Mouse (Mus musculus) lung, adult 18-20 months (tissue): ENCODE measurements at regions not wholly inside any gene's neighbourhood (a gene's known extent, or its start where the extent isn't known, plus 50 kb on each side); places are given as distances from the start of the nearest gene placed in this dataset.

ENCODE experiments used
- DNase-seq, 2 experiments: peaks; one replicate each; pipeline ENCODE4 v3.0.0; 2022; ENCODE audit warnings: mixed read lengths in 2 of 2

GRCm38 (mm10) chr1:177568056-177568816 lies 126.1 kb downstream of the Zbtb18 start:
- DNase-seq: no peak

DNA sequence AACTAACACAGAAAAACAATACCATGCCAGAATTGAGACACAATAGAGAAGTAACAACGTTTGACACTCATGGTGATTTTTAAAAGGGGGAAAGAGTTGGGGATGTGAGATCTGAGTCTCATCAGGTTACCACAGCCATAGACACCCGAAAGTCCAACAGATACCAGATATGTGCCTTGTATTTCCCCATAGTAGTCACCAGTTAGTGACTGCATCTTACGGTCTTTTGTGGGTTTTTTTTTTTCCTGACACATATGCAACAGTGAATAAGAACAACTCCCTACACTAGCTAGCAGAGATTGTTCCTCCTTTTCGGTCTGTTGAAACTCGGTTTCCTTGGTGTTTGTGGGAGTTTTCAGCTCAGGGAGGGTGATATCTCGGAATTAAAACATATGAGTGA lies 127.4 kb downstream of the Zbtb18 start:
- no peak for DNase-seq

- DNase-seq: no peak
These were observed 131.0 kb downstream of the Zbtb18 start for GRCm38 (mm10) chr1:177573017-177573725.

DNA sequence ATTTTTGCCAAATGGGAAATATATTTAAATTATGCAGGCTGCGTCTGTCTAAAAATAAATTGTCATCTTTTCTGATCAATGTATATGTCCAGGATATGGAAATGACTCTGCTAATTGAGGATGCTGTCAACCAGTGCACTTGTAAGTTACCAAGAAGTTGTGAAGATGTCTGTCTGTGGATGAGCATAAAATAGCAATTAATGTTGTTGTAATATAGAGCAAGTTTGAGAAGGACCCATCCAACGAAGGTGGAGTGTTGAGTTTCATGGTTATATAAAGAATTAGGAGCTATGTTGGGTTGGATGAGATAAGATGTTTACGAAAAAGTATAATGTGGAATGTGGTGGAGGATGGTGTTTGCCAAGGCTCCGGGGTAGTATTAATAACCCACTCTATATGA lies 131.6 kb downstream of the Zbtb18 start:
- DNase-seq: no peak

- DNase-seq: no peak
These were observed 132.2 kb downstream of the Zbtb18 start for GRCm38 (mm10) chr1:177574312-177574711.

DNA sequence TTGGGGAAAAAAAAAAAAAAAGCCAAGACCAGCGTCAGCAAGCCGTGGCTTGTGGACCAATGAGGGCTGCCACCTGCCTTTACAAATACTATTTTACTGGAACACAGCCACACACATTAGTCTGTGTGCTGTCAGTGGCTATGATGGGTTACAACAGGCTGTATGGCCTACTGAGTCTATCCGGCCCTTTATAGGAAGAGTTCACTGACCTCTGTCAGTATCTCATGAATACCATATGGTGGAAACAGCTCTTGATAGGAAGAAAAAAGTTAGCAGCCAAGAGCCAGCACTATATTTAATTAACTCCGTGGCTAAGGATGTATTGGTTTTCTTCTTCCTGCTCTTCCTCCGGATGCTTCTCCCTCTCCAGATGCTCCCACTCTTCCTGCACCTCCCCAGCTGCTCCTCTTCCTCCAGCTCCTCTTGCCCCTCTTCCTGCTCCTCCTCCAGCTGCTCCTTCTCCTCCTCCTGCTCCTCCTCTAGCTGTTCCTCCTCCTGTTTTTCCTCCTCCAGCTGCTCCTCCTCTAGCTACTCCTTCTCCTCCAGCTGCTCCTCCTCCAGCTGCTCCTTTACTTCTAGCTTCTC lies 142.2 kb downstream of the Zbtb18 start:
- no peak for DNase-seq

DNA sequence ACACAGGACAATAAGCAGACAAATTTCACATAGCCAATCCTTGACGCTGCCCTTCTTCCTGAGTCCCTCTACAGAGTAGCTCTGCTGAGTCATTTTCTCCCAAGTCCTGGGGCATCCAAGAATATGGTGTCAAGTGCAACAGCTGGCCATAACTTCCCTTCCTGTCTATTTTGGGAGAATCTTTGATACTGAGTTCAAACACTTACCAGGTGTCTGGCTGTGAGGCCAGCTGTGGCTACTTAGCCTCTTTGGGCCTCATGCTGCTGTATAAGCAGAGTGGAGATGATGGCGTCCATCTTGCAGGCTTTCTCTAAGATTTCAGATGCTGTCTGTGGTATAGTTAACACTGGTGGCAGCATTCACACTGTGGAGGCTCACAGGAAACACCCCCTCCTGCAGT lies 143.2 kb downstream of the Zbtb18 start:
- no peak for DNase-seq

- no peak for DNase-seq
These were observed 140.6 kb upstream of the 1700016C15Rik start for GRCm38 (mm10) chr1:177589034-177589433.

GRCm38 (mm10) chr1:177589656-177590055 lies 140.0 kb upstream of the 1700016C15Rik start:
- no peak for DNase-seq

- no peak for DNase-seq
These were observed 137.9 kb upstream of the 1700016C15Rik start for GRCm38 (mm10) chr1:177591742-177592141.

- no peak for DNase-seq
These were observed 137.3 kb upstream of the 1700016C15Rik start for GRCm38 (mm10) chr1:177592337-177592736.

GRCm38 (mm10) chr1:177594341-177594740 lies 135.3 kb upstream of the 1700016C15Rik start:
- DNase-seq: no peak

GRCm38 (mm10) chr1:177595326-177595914 lies 134.2 kb upstream of the 1700016C15Rik start:
- no peak for DNase-seq

- no peak for DNase-seq
These were observed 132.6 kb upstream of the 1700016C15Rik start for GRCm38 (mm10) chr1:177597036-177597435.

- DNase-seq: no peak
These were observed 124.2 kb upstream of the 1700016C15Rik start for GRCm38 (mm10) chr1:177605353-177605969.

DNA sequence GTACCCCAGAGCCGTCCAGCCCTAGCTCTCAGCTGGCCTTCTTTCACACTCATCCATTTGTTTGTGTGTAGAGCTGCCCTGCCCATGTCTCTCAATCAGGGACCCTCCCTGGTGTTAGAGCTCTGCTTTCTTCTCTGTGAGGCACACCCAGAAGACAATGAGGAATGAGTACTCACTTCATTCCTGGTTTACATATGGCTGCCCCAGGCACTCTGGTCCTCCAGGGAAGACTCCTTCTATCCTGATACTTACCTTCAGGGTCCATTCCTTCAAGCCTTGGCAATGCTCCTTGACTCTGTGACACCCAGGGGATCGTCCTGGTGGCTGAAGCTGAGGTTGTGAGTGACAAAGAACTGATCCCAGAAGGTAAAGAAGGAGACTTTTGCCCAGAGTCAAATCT lies 122.0 kb upstream of the 1700016C15Rik start:
- DNase-seq: no peak

- no peak for DNase-seq
These were observed 121.0 kb upstream of the 1700016C15Rik start for GRCm38 (mm10) chr1:177608551-177609020.

DNA sequence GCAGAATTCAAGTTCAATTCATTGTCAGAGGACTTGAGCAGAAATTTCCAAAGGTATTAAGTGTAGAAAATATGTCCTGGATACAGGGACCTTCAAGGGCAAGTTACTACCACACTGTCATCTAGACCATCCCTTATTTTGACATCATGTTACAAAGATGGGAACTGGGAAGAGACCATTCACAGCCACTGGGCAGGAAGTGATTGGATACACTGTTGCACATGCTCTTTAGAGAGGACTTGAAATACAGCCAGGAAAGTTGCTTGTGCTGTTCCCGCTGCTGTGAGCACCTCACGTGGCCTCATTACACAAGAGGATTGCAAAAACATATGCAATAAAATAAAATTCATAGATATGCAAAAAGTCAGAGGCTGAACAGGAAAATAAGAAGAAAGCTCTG lies 120.4 kb upstream of the 1700016C15Rik start:
- DNase-seq: no peak

- no peak for DNase-seq
These were observed 119.9 kb upstream of the 1700016C15Rik start for GRCm38 (mm10) chr1:177609683-177610082.

GRCm38 (mm10) chr1:177610156-177610555 lies 119.5 kb upstream of the 1700016C15Rik start:
- DNase-seq: no peak

GRCm38 (mm10) chr1:177612546-177612945 lies 117.1 kb upstream of the 1700016C15Rik start:
- DNase-seq: no peak

GRCm38 (mm10) chr1:177615609-177616008 lies 114.0 kb upstream of the 1700016C15Rik start:
- no peak for DNase-seq
